Mouse (Mus musculus): Measurements from ENCODE around the gene Lars2. TPM values are rescaled to one million over a fixed set of nuclear protein-coding genes. Genes with fewer than 3 reads are reported as not detected.

Lars2 gene
- polyA plus RNA-seq, 1 experiment: 2,134 TPM

- no peak for TF ChIP-seq POLR2A (IDR thresholded peaks at IDR 0.05; ENCODE audit: borderline replicate concordance, insufficient read depth, low read length)
- TF ChIP-seq CTCF (IDR thresholded peaks at IDR 0.05; ENCODE audit: borderline replicate concordance, insufficient read depth, low read depth, low read length): no peak
- Histone ChIP-seq H3K4me3 (replicated peaks; ENCODE audit: insufficient read depth, low read depth, low read length) (no peak overlapping the region), H3K27ac (ENCODE audit: insufficient read depth, low read length) (no peak overlapping the region), H3K4me1 (ENCODE audit: control insufficient read depth, insufficient read depth, low read length) (no peaks in the 10 kb centered on the region), H3K27me3 (ENCODE audit: control insufficient read depth, insufficient read depth, low read length) (no peaks in the 10 kb centered on the region)
- DNase-seq: no peak
Measured at GRCm38 (mm10) chr9:123448594-123448993, 81.9 kb downstream of the Lars2 start.

GRCm38 (mm10) chr9:123450174-123450573 lies 83.4 kb downstream of the Lars2 start:
- 42% methylated on average over 2 of the region's 2 CpGs for WGBS
- H3K27ac ChIP-seq (ENCODE audit: insufficient read depth, low read length): no peak overlapping the region
- H3K4me3 ChIP-seq (replicated peaks; ENCODE audit: insufficient read depth, low read depth, low read length): no peak overlapping the region

GRCm38 (mm10) chr9:123451772-123452171 lies 85.0 kb downstream of the Lars2 start:
- Histone ChIP-seq H3K4me1 (ENCODE audit: control insufficient read depth, insufficient read depth, low read length) (0 out of 2 replicates have a peak, but pooled peaks cover 1% of the 10 kb centered on the region), H3K27ac (ENCODE audit: insufficient read depth, low read length) (no peak overlapping the region), H3K27me3 (ENCODE audit: control insufficient read depth, insufficient read depth, low read length) (no peaks in the 10 kb centered on the region), H3K4me3 (replicated peaks; ENCODE audit: insufficient read depth, low read depth, low read length) (no peak overlapping the region)
- TF ChIP-seq POLR2A (IDR thresholded peaks at IDR 0.05; ENCODE audit: borderline replicate concordance, insufficient read depth, low read length) (no peak), CTCF (IDR thresholded peaks at IDR 0.05; ENCODE audit: borderline replicate concordance, insufficient read depth, low read depth, low read length) (no peak)
- DNase-seq: no peak
- WGBS: 86% methylated on average over 3 of the region's 3 CpGs

More at GRCm38 (mm10) chr9:123450174-123450573, 83.4 kb downstream of the Lars2 start:
- Histone ChIP-seq H3K27me3 (ENCODE audit: control insufficient read depth, insufficient read depth, low read length) (no peaks in the 10 kb centered on the region), H3K4me1 (ENCODE audit: control insufficient read depth, insufficient read depth, low read length) (no peaks in the 10 kb centered on the region)
- TF ChIP-seq POLR2A (IDR thresholded peaks at IDR 0.05; ENCODE audit: borderline replicate concordance, insufficient read depth, low read length): no peak
- TF ChIP-seq CTCF (IDR thresholded peaks at IDR 0.05; ENCODE audit: borderline replicate concordance, insufficient read depth, low read depth, low read length): peak; percentile 79
- peak; percentile 36 to 59 for DNase-seq

- H3K4me1 ChIP-seq (ENCODE audit: control insufficient read depth, insufficient read depth, low read length): peaks cover 14% of the 10 kb centered on the region
- no peak overlapping the region for H3K27ac ChIP-seq (ENCODE audit: insufficient read depth, low read length)
- 48% methylated on average over 9 of the region's 9 CpGs for WGBS
- DNase-seq: peak in 1 of 2 experiments; percentile 19
- peaks cover 1% of the 10 kb centered on the region; the same call in 1 of the 2 replicates for H3K27me3 ChIP-seq (ENCODE audit: control insufficient read depth, insufficient read depth, low read length)
- no peak overlapping the region for H3K4me3 ChIP-seq (replicated peaks; ENCODE audit: insufficient read depth, low read depth, low read length)
- no peak for TF ChIP-seq CTCF (IDR thresholded peaks at IDR 0.05; ENCODE audit: borderline replicate concordance, insufficient read depth, low read depth, low read length)
- TF ChIP-seq POLR2A (IDR thresholded peaks at IDR 0.05; ENCODE audit: borderline replicate concordance, insufficient read depth, low read length): no peak
Measured at GRCm38 (mm10) chr9:123456634-123457602, 90.2 kb downstream of the Lars2 start.

- peak; percentile 58 to 62 for DNase-seq
- Histone ChIP-seq H3K27ac (ENCODE audit: insufficient read depth, low read length) (no peak overlapping the region), H3K27me3 (ENCODE audit: control insufficient read depth, insufficient read depth, low read length) (peaks cover 1% of the 10 kb centered on the region; the same call in 1 of the 2 replicates), H3K4me1 (ENCODE audit: control insufficient read depth, insufficient read depth, low read length) (peaks cover 14% of the 10 kb centered on the region), H3K4me3 (replicated peaks; ENCODE audit: insufficient read depth, low read depth, low read length) (no peak overlapping the region)
- TF ChIP-seq CTCF (IDR thresholded peaks at IDR 0.05; ENCODE audit: borderline replicate concordance, insufficient read depth, low read depth, low read length): peak; percentile 71
- TF ChIP-seq POLR2A (IDR thresholded peaks at IDR 0.05; ENCODE audit: borderline replicate concordance, insufficient read depth, low read length): no peak
- 33% methylated on average over 2 of the region's 2 CpGs for WGBS
Measured at GRCm38 (mm10) chr9:123457603-123458002, 90.9 kb downstream of the Lars2 start.

GRCm38 (mm10) chr9:123467141-123467620 lies 100.5 kb downstream of the Lars2 start:
- no peak for TF ChIP-seq CTCF (IDR thresholded peaks at IDR 0.05; ENCODE audit: borderline replicate concordance, insufficient read depth, low read depth, low read length)
- no peak for TF ChIP-seq POLR2A (IDR thresholded peaks at IDR 0.05; ENCODE audit: borderline replicate concordance, insufficient read depth, low read length)
- 30% methylated on average over 4 of the region's 4 CpGs for WGBS
- Histone ChIP-seq H3K4me1 (ENCODE audit: control insufficient read depth, insufficient read depth, low read length) (no peaks in the 10 kb centered on the region), H3K27me3 (ENCODE audit: control insufficient read depth, insufficient read depth, low read length) (no peaks in the 10 kb centered on the region), H3K27ac (ENCODE audit: insufficient read depth, low read length) (no peak overlapping the region), H3K4me3 (replicated peaks; ENCODE audit: insufficient read depth, low read depth, low read length) (no peak overlapping the region)
- DNase-seq: peak in 1 of 2 experiments; percentile 37

GRCm38 (mm10) chr9:123468406-123469085 lies 101.8 kb downstream of the Lars2 start:
- TF ChIP-seq POLR2A (IDR thresholded peaks at IDR 0.05; ENCODE audit: borderline replicate concordance, insufficient read depth, low read length) (no peak), CTCF (IDR thresholded peaks at IDR 0.05; ENCODE audit: borderline replicate concordance, insufficient read depth, low read depth, low read length) (no peak)
- H3K4me3 ChIP-seq (replicated peaks; ENCODE audit: insufficient read depth, low read depth, low read length): no peak overlapping the region
- 82% methylated on average over 5 of the region's 5 CpGs for WGBS

More at GRCm38 (mm10) chr9:123468406-123469085, 101.8 kb downstream of the Lars2 start:
- no peaks in the 10 kb centered on the region for H3K27me3 ChIP-seq (ENCODE audit: control insufficient read depth, insufficient read depth, low read length)
- DNase-seq: no peak
- no peaks in the 10 kb centered on the region; the same call in 1 of the 2 replicates for H3K4me1 ChIP-seq (ENCODE audit: control insufficient read depth, insufficient read depth, low read length)
- no peak overlapping the region for H3K27ac ChIP-seq (ENCODE audit: insufficient read depth, low read length)

All from cerebellum, adult 2 months (tissue).